Mouse (Mus musculus) liver, embryonic 12.5 days (tissue): ENCODE data around the gene Gm364. TPM values are rescaled to one million over a fixed set of nuclear protein-coding genes. Genes with fewer than 3 reads are reported as not detected.

Experiments
- ATAC-seq: fragments of 200-750 bp; cut with Nextera tagmentation; 2 replicates; pipeline ENCODE4 v1.8.0; 2017; ENCODE audit warnings: moderate number of reproducible peaks, mild to moderate bottlenecking, moderate library complexity
- H3K27ac ChIP-seq: fragments of 300-500 bp; sonication (generic); 2 replicates; pipeline ENCODE4 v1.5.1; 2016; ENCODE audit warnings: mild to moderate bottlenecking
- H3K27me3 ChIP-seq: fragments of 300-500 bp; sonication (generic); replicated peaks from 2 replicates; pipeline ENCODE4 v1.6.1; 2016; ENCODE audit warnings: mild to moderate bottlenecking, moderate library complexity
- H3K36me3 ChIP-seq: fragments of 300-500 bp; sonication (generic); 2 replicates; pipeline ENCODE4 v1.6.1; 2016; ENCODE audit warnings: mild to moderate bottlenecking, moderate library complexity
- H3K4me1 ChIP-seq: fragments of 300-500 bp; sonication (generic); 2 replicates; pipeline ENCODE4 v1.6.1; 2016
- H3K4me2 ChIP-seq: fragments of 300-500 bp; sonication (generic); 2 replicates; pipeline ENCODE4 v1.6.1; 2016; ENCODE audit warnings: mild to moderate bottlenecking, moderate library complexity
- H3K4me3 ChIP-seq: fragments of 300-500 bp; sonication (generic); 2 replicates; pipeline ENCODE4 v1.5.1; 2016; ENCODE audit warnings: mild to moderate bottlenecking, moderate library complexity
- H3K9ac ChIP-seq: fragments of 300-500 bp; sonication (generic); 2 replicates; pipeline ENCODE4 v1.6.1; 2016; ENCODE audit warnings: mild to moderate bottlenecking, moderate library complexity
- H3K9me3 ChIP-seq: fragments of 300-500 bp; sonication (generic); replicated peaks from 2 replicates; pipeline ENCODE4 v1.6.1; 2016; ENCODE audit warnings: mild to moderate bottlenecking, moderate library complexity
- WGBS: fragments of 180-500 bp; shearing (Covaris S2); methylation state at CpG from one replicate; pipeline ENCODE4 v1.1.7; 2016; ENCODE audit not compliant: insufficient replicate concordance; 5-methylcytosine and 5-hydroxymethylcytosine counted together
- polyA plus RNA-seq: library from polyadenylated mRNA; unstranded; fragments of >200 nt; fragmentation: Nextera tagmentation; extraction: Ambion mirVana; gene quantifications from 2 replicates; pipeline ENCODE4 v1.2.1, GENCODE M21; 2016

Gene Gm364
- polyA plus RNA-seq = not detected in 2 replicates

DNA sequence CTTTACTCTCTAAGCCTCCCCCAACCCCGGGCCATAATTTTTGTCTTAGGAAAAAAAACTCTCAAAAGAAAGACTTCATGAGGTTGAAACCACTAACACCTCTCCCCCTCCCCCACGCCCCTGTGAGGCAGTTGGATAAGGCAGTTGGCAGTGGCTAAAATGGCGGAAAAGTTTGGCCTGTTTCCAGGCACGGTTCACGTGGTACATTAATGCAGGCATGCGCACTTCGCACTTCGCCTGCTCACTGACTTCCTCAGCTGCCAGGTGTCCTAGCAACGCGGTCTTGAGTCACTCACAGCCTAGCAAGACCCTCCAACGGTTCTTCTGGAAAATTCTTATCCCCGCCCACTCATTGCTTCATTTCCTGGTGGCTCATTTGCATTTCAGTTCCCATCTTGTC lies at the start of gene Gm364:
Gm364 (plus strand) TSS at position 386 of the 400 bp plus-strand sequence.
- ATAC-seq = no peak
- H3K27ac ChIP-seq = no peak within 1 kb of the TSS
- H3K4me3 ChIP-seq = no peak within 1 kb of the TSS
- no peaks in the 10 kb centered on the region for H3K36me3 ChIP-seq
- 74% methylated on average over 12 of the region's 12 CpGs for WGBS
- H3K9ac ChIP-seq = no peak within 1 kb of the TSS
- no peaks in the 10 kb centered on the region for H3K27me3 ChIP-seq
- H3K4me1 ChIP-seq = no peaks in the 10 kb centered on the region
- H3K9me3 ChIP-seq = no peaks in the 10 kb centered on the region
- H3K4me2 ChIP-seq = no peak within 1 kb of the TSS

DNA sequence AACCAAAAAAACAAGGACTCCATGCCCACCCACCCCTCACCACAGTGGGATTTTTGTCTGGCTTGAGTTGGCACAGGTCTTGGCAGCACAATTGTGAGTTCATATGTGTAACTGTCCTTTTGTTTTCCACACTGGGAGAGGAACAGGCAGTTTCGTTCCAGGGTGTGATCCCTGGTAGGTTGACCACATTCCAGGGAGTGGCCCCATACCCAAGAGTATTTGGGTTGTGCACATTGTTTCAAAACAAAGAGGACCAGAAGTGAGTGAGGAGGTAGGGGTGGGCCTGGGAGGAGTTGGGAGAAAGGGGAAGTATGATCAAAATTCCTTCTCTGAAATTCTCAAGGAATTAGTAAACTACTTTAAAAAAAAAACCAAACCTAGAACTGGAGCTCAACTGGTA lies 49.6 kb upstream of the Gm364 start:
- Histone ChIP-seq H3K4me2 (no peak overlapping the region), H3K36me3 (no peaks in the 10 kb centered on the region), H3K9ac (no peak overlapping the region), H3K4me1 (peaks cover 11% of the 10 kb centered on the region), H3K9me3 (no peaks in the 10 kb centered on the region), H3K4me3 (no peak overlapping the region), H3K27me3 (no peaks in the 10 kb centered on the region), H3K27ac (no peak overlapping the region)
- 80% methylated on average over 1 of the region's 1 CpGs for WGBS
- no peak for ATAC-seq

DNA sequence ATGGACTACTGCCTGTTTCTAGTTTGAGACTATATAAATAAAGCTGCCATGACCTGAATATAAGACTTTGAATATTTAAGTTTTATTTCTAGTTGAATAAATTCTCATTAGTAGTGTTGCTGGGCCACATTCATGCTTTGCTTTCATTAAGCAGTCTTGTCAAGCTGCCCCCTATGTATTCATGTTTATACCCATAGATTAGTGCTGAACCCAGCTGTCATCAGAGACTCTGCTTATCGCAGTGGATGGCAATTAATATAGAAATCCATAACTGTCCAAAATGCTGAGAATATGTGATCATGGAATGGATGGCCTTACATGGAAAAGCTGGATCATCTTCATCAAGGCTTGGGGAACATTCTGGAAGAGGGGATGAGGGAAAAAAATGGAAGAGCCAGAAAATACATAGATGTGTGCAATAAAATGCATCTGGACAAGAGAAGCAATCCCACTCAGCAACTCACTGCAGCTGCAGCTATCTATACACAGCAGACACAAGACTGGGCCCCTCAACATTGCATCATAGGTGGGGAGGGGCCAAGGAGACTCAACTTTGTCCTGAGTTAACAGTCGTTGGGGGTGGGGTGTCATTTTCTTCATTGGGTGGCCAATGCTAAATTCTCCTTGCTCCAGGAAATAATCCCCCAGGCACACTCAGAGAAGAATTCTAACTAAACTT lies 43.9 kb upstream of the Gm364 start:
- H3K4me2 ChIP-seq = peak overlapping the region; percentile 42
- 28% methylated on average over 2 of the region's 2 CpGs for WGBS
- ATAC-seq = peak; percentile 99
- H3K4me3 ChIP-seq = no peak overlapping the region
- no peaks in the 10 kb centered on the region for H3K27me3 ChIP-seq
- H3K9ac ChIP-seq = no peak overlapping the region
- no peaks in the 10 kb centered on the region for H3K9me3 ChIP-seq
- H3K36me3 ChIP-seq = no peaks in the 10 kb centered on the region
- peaks cover 24% of the 10 kb centered on the region for H3K4me1 ChIP-seq
- H3K27ac ChIP-seq = peak overlapping the region; percentile 93

DNA sequence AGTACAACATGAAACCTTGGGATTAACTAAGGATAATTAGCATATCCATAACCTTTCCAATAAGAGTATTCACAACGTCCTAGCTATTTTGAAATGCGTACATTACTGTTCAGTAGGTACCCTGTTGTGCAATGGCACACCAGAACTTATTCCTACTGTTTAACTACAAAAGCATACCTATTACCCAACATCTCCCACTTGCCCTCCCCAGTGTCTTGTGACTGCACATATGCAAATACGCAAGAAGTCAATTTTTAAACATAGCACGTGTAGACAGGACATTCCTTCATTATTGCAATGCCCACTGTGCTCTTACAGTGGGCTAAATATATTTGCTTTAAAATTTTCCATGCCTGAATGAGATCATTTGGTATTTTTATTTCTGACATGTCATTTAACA lies 36.0 kb upstream of the Gm364 start:
- Histone ChIP-seq H3K4me3 (no peak overlapping the region), H3K9ac (no peak overlapping the region), H3K27me3 (no peaks in the 10 kb centered on the region), H3K4me1 (peaks cover 39% of the 10 kb centered on the region), H3K36me3 (peaks cover 19% of the 10 kb centered on the region), H3K27ac (peak overlapping the region; percentile 88), H3K4me2 (peak overlapping the region; percentile 53; the same call in 1 of the 2 replicates), H3K9me3 (no peaks in the 10 kb centered on the region)
- WGBS = 68% methylated on average over 4 of the region's 4 CpGs
- ATAC-seq = no peak

DNA sequence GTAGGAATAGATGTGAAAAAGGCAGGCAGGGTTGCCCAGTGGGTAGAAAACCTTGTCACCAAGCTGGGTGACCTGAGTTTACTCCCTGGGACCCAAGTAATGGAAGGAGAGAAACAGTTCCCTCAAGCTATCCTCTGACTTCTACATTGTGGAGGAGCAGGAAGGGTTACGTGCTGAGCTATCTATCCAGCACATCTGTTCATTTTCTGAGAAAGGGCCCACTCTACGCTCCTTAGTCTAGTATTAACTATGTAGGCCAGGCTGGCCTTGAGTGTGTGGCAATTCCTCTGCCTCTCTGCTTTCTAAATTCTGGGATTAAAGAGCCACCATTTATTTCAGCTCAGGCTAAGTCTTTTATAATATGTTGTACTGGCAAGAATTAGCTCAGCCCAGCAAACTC lies 35.4 kb upstream of the Gm364 start:
- Histone ChIP-seq H3K27ac (peak overlapping the region; percentile 88), H3K4me3 (no peak overlapping the region; the same call in 1 of the 2 replicates), H3K9ac (peak overlapping the region; percentile 48)

DNA sequence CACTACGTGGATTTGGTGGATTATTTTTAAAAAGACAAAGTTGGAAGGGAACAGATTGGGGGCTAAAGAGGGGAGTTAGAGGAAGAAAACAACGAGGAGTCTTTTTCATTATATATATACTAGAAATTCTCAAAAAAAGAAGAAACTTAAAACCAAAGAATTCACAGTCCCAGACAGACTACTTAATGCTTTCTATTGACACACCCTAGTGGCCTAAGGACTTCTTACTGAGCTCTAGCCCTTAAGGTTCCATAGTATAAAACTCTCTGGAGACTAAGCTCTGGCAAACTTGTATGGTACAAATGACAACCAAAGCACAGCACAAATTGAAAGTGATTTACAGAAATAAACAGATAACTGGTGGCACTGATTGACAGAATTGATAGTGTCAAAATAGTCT lies 34.9 kb upstream of the Gm364 start:
- Histone ChIP-seq H3K36me3 (peaks cover 27% of the 10 kb centered on the region), H3K27me3 (no peaks in the 10 kb centered on the region), H3K9me3 (no peaks in the 10 kb centered on the region), H3K9ac (peak overlapping the region; percentile 48; the same call in 1 of the 2 replicates), H3K4me2 (peak overlapping the region; percentile 53), H3K27ac (peak overlapping the region; percentile 88), H3K4me1 (peaks cover 39% of the 10 kb centered on the region), H3K4me3 (no peak overlapping the region; the same call in 1 of the 2 replicates)
- 50% methylated on average over 2 of the region's 2 CpGs for WGBS
- ATAC-seq = peak; percentile 51; the same call in 1 of the 2 replicates

More for the DNA sequence above, 35.4 kb upstream of the Gm364 start:
- Histone ChIP-seq H3K27me3 (no peaks in the 10 kb centered on the region), H3K4me2 (peak overlapping the region; percentile 53), H3K36me3 (peaks cover 23% of the 10 kb centered on the region), H3K4me1 (peaks cover 39% of the 10 kb centered on the region), H3K9me3 (no peaks in the 10 kb centered on the region)
- 40% methylated on average over 2 of the region's 2 CpGs for WGBS
- peak; percentile 99 for ATAC-seq

DNA sequence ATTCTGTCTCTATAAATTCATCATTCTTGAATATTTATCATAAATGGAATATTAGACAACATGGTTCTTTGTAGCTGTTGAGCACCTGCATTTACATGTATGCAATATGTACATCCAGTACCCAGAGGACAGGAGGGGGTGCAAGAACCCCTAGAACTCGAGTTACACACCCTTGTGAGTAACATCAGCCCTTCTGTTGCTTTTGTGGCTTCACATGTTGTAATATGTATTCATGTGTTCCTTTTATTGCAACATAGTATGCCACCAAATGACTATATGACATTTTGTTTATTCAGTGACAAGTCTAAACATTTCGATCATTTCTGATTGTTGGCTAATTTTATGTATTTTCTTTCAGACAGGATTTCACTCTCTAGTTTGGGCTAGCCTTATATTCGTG lies 31.9 kb upstream of the Gm364 start:
- Histone ChIP-seq H3K27me3 (no peaks in the 10 kb centered on the region), H3K9ac (no peak overlapping the region), H3K36me3 (peaks cover 53% of the 10 kb centered on the region), H3K4me3 (no peak overlapping the region), H3K27ac (no peak overlapping the region), H3K9me3 (no peaks in the 10 kb centered on the region), H3K4me1 (peaks cover 27% of the 10 kb centered on the region), H3K4me2 (no peak overlapping the region)
- ATAC-seq = no peak
- 72% methylated on average over 3 of the region's 3 CpGs for WGBS

DNA sequence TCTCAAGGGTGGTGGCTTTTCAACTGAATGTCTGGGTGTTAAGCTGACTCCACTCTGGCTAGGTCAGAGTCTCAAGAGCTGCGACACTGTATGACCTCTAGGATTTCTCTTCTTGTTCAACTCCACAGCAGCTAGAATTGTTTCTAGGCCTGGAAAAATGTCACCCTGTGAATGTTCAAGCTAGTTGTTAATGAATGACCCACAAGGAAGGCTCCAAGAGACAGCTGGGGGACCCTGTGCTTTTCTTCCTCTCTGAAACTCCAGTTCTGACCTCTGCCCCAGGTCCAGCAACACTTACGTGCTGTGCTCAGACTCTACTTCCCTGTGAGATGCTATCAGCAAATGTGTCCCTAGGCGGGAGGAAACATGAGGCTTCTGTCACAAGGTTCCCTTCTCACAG lies 30.4 kb upstream of the Gm364 start:
- Histone ChIP-seq H3K4me1 (peaks cover 12% of the 10 kb centered on the region), H3K9me3 (no peaks in the 10 kb centered on the region), H3K4me3 (no peak overlapping the region), H3K4me2 (no peak overlapping the region), H3K27ac (no peak overlapping the region), H3K36me3 (peaks cover 62% of the 10 kb centered on the region), H3K27me3 (no peaks in the 10 kb centered on the region), H3K9ac (no peak overlapping the region)
- 79% methylated on average over 3 of the region's 3 CpGs for WGBS
- no peak for ATAC-seq

DNA sequence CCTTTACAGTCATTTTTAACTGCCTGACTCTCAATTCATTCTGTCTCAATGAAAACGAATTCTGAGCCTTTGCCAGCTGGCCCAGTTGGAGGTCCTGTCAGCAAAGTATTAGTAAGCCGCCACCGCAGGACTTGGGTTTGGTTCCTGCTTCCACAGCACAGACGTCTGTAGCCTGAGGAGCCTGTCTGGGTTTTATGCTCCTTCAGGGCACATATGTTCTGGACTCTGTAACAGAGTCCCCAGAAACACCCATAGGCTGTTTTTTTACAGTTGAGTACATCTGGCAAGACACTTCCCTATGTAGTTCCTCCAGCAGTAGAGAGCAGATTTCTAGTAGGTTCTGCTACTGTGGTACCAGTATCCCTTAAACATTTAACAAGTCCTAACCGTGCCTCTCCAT lies 28.0 kb upstream of the Gm364 start:
- H3K4me1 ChIP-seq = no peaks in the 10 kb centered on the region
- H3K9me3 ChIP-seq = no peaks in the 10 kb centered on the region
- WGBS = 85% methylated on average over 5 of the region's 5 CpGs
- H3K27me3 ChIP-seq = no peaks in the 10 kb centered on the region
- H3K4me2 ChIP-seq = no peak overlapping the region
- peaks cover 82% of the 10 kb centered on the region for H3K36me3 ChIP-seq
- H3K27ac ChIP-seq = no peak overlapping the region
- no peak overlapping the region for H3K9ac ChIP-seq
- H3K4me3 ChIP-seq = no peak overlapping the region
- no peak for ATAC-seq

DNA sequence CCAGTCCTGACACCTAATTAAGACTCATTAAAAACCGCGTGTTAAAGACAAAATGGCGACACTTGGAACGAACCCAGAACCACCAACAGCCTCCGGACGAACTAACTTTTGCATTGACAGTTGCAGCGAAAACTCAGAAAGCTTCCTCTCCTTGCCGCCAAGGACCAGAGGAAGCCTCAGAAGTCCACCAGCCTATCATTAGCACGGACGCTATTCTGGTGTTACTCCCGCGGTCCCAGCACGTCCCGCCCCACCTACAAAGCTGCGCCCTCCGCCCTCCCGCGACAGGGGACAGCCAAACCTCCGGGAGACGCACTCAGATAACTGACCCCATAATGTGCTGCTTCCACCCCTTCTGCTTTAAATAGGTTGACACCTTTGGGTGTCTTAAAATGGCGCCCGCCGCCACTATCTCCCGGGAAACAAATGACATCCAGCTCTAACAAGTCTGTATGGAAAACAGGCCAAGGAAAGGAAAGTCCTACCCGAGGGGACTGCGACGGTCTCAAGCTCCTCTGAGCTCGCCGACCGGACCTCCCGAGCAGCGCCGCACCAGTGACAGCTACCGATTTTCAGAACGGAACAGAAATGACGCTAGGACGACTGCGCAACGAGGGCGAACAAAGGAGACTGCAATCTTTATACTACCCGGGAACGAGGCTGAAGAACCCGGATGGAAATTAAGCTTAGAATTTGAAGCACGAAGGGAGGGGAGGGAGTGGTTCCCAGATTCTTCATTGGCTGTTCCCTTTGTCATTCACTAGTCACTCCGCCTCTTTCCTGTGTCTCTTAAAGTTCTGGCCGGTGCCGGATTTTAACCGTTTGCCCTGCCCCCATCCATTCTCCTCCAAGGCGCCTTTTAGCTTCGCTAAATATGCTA lies 16.3 kb upstream of the Gm364 start, which contains the start of gene Rbmx:
Rbmx (minus strand) TSS at position 670 of the 880 bp plus-strand sequence.
- Histone ChIP-seq H3K27me3 (no peaks in the 10 kb centered on the region), H3K9ac (peak within 1 kb of the TSS; percentile 76), H3K9me3 (no peaks in the 10 kb centered on the region), H3K27ac (peak within 1 kb of the TSS; percentile 95), H3K4me3 (peak within 1 kb of the TSS; percentile 68), H3K36me3 (peaks cover 28% of the 10 kb centered on the region), H3K4me2 (peak within 1 kb of the TSS; percentile 63), H3K4me1 (no peaks in the 10 kb centered on the region)
- 10% methylated on average over 50 of the region's 50 CpGs for WGBS
- peak; percentile 91 for ATAC-seq

DNA sequence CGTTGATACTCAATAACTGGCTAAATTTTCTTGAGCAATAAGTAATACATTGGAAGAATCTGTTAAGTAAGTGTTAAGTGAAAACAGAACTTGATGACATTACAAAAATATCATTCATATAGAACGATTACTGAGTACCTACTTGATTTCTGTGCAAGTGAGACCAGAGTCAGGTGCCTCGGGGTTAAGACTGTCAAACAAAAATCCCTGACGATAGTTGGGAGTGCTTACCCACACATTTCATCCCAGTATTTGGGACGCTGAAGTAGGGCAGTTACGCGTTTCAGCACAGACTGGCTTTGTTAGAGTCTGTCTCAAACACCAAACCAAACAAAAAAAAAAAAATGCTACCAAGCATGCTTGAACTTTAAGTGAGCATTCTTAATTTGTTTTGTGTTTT lies 15.5 kb upstream of the Gm364 start:
- H3K27ac ChIP-seq = no peak overlapping the region
- H3K4me2 ChIP-seq = peak overlapping the region; percentile 63
- H3K27me3 ChIP-seq = no peaks in the 10 kb centered on the region
- WGBS = 20% methylated on average over 7 of the region's 7 CpGs
- H3K9ac ChIP-seq = peak overlapping the region; percentile 39; the same call in 1 of the 2 replicates
- H3K4me1 ChIP-seq = no peaks in the 10 kb centered on the region
- H3K36me3 ChIP-seq = peaks cover 21% of the 10 kb centered on the region
- H3K4me3 ChIP-seq = peak overlapping the region; percentile 68
- H3K9me3 ChIP-seq = no peaks in the 10 kb centered on the region
- no peak for ATAC-seq

DNA sequence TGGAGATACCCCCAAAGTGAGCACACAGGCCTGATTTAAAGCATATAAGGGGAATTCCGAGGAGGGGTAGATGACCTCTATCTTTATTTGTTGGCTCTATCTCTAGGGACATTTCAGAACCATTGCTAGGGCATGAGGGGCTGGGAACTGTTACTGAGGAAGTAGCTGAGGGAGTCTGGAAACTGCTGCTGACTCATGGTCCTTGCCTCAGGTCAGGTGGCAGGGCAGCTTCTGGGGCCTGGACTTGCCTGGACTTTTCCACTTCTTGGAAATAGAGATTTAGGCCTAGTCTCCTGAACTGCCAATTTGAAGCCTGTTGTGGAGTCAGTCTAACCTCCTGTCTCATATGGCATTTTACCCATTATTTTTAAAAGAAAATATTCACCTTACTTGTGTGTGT lies 7.6 kb upstream of the Gm364 start:
- Histone ChIP-seq H3K9ac (no peak overlapping the region), H3K9me3 (no peaks in the 10 kb centered on the region), H3K27me3 (no peaks in the 10 kb centered on the region), H3K4me3 (no peak overlapping the region), H3K36me3 (no peaks in the 10 kb centered on the region), H3K4me1 (no peaks in the 10 kb centered on the region), H3K4me2 (no peak overlapping the region), H3K27ac (no peak overlapping the region)
- ATAC-seq = no peak
- 59% methylated on average over 1 of the region's 1 CpGs for WGBS
